Mouse (Mus musculus) testis, postnatal 14 days (tissue): ENCODE data around the gene Lgr5.
A peak's percentile ranks its signal among the peaks of the same experiment; 100 is the strongest.

Source experiments
- DNase-seq: peaks from one replicate; pipeline ENCODE4 v3.0.0; 2021; ENCODE audit warnings: low spot score

Lgr5 gene

GRCm38 (mm10) chr10:115587301-115587969, at the start of gene Lgr5:
Gene Lgr5, minus strand, starts transcription at chr10:115587780.
- peak; percentile 46 for DNase-seq

DNA sequence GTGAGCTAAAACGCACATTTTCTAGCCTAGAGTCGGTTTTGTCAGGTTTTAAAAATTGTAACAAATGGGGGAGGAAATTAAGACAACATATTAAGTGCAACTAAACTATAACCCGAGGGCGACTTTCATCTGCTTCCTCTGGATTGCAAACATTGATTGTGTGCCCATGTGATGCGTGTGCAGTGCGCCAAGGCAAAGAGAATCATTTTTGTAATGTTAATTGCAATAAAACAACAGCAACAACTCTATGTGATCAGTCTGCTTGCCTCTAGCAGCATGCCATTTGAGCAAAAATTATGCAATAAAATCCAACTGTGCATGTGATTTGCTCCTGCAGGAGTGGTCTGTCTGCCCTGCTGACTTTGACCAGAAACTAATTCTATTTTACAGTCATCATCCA, 39.1 kb upstream of the Lgr5 start:
- DNase-seq = no peak

- no peak for DNase-seq
These were observed 37.4 kb upstream of the Lgr5 start for GRCm38 (mm10) chr10:115624957-115625356.

- peak; percentile 22 for DNase-seq
These were observed 36.5 kb upstream of the Lgr5 start for GRCm38 (mm10) chr10:115623956-115624671.

GRCm38 (mm10) chr10:115623481-115623880, 35.9 kb upstream of the Lgr5 start:
- DNase-seq = no peak

DNA sequence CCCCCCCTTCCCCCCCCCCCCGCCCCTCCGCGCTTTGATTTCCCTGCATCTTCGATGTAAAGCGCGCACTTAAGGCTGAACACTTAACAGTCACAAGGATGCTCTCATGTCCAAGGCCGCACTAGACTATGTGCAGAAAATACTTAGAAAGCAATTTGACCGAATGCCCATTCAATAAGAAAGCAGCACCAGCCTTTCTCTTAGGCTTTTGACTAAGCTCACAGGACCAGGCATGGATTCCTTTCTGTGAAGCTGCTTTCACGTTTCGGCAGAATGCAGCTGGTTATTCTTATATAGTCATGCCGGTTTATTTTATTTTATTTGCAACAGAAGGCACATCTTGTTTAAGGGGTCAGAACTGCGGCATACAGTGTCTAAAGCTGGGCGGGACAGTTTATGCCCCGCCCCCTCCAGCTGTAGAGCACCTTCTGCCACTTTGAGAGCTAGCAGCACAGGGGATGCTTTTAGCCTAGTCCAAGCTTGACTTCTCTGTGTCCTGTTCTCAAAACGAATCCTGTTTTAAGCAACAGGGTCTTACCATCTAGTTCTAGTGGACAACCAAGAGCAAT, 30.8 kb upstream of the Lgr5 start:
- DNase-seq = no peak

- DNase-seq = peak; percentile 8
These were observed 30.1 kb upstream of the Lgr5 start for GRCm38 (mm10) chr10:115617456-115618287.

DNA sequence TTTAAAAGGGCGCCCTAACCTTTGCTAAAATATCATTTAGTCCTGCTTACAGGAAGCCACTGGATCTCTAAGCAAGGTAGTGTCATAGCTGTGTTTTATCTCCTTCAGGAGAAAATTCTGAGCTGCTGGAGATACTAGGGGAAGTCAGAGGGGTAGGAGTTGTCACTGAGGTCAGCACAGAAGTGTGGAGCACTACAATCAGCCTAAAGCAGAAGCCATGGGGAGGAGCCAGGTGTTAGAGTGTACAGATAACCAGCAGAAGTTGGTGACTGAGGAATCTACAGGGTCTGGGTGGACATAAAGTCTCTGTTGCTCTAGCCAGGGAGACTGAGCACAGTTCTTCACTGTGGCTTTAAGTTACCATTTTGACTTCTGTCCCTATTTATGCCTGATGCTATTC, 8.2 kb upstream of the Lgr5 start:
- DNase-seq = no peak

DNA sequence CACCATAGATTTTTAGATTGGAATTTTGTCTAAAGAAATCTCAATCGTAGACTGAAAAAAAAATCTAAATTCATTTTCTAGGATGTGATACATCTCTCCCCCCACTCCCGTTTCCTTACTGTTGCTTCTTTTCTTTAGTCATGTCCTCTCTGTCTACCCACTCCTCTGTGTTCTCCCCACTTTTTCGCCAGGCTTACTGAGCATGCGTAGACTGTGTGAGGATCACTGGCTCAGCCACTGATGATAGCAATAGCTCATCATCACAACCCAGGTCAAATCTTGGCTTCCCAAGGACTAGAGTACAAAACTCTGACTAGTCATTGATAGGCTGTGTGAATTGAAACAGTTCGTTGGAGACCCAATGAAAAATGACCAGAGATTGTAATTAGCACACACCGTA, 6.1 kb upstream of the Lgr5 start:
- no peak for DNase-seq

- peak; percentile 23 for DNase-seq
These were observed 5.6 kb upstream of the Lgr5 start for GRCm38 (mm10) chr10:115593221-115593620.

- DNase-seq = no peak
These were observed 399 bp upstream of the Lgr5 start for GRCm38 (mm10) chr10:115587979-115588378.

DNA sequence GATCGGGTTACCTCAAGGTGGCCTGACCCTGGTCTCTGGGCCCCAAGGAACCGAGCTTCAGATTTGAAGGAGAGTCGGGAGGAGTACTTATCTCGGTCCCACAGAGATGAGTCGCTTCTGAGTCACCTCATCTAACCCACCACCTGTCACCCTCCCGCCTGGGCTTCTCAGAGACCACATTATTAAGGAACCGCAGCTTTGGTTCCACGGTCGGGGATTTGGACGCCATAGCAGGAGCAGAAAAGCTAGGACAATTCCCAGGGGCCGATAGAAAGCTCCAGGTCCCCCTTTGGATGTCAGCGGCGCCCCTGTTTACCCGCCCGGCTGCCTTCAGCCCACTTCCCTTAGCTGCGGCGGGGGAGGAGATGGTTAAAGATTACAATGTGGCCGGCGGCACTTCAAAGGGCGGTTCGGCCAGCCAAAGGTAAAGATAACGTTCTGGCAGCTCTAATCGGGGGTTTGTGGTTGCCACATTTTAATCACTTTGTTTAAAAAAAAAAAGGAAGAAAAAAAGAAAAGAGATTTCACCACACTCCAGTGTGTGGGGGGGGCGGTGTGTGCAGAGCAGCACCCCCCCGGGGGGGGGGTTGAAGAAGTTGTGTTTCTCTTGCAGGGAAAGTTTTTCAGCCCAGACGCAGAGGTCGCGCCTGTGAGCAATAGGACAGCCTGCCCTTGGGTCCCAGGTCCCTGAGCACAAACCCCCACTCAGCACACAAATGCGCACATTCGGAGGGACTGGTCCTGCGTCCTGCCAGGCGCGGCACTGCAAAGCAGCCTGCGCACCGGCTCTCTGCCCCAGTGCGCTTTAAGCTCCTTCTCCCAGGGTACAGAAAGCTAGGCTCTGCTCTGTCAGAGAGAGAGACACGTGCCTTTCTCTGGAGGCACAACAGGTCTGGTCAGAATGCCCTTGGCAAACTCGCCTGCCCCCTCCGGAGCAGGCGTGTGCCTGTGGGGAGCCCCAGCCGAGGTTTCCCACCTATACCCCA, 1.0 kb downstream of the Lgr5 start:
- DNase-seq = peak; percentile 83

DNA sequence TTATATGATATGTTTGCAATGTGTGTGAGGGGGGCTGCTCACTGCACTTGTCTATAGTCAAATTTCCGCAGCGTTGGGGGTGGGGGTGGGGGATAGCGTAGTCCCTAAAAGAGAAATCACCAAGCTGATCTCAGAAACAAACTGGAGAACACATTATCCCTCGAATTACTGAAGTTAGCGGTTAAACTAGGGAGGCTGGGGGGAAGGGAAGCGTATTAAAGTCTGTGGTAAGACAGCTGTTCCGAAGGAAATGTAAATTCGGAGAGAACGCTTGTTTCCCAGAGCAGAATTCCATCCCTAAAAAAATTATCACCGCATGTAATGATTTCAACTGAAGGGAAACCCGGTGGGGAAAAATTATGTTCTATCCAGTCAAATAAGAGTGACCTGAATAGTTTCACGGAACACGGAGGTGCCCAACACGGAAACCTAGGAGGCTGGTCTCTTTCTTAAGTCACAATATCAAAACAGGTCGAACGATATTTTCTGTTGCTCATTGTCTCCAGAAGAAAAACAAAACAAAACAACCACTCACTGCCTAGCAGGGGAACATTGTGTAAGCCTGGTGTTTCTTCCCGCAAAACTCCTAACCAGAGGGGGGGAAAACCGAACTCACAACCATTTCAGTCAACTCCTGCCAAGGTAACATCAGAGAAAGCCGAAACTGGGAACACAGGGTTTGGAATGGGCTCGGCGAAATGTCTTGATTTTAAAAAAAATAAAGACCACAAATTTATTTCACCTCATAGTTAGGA, 1.9 kb downstream of the Lgr5 start:
- DNase-seq = no peak

DNA sequence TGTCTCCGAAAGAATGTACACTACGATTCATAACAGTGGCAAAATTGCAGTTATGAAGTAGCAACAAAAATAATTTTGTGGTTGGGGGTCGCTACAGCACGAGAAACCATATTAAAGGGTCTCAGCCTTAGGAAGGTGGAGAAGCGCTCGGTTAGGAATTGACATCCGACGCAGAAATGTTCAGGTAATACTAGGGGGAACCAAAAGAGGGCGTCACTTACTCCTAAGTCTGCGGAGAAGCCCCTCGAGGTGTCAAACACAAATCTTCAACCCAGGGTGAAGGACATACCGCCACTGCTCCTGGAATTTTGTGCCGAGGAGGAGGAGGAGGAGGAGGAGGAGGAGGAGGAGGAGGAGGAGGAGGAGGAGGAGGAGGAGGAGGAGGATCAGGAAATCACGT, 2.9 kb downstream of the Lgr5 start:
- no peak for DNase-seq

- no peak for DNase-seq
These were observed 4.5 kb downstream of the Lgr5 start for GRCm38 (mm10) chr10:115583071-115583470.

- DNase-seq = no peak
These were observed 5.6 kb downstream of the Lgr5 start for GRCm38 (mm10) chr10:115581971-115582370.

DNA sequence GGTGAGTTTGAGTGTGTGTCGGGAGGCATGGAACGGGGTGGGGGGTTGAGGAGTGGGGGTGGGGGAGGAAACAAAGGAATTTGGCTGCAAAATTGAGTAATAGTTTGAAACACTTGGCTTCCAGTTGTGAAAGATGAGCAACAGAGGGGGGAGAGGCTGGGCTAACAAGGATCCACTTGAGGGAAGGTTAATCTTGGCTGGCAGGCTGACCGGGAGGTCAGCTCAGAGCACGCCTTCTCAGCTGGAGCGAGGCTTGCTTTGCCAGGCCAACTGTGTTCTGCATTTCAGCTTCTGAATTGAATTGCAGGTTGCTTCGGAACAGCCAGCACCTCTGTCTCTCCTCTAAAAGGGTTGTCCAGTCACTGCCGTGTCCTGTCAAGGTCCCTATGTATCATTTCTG, 8.1 kb downstream of the Lgr5 start:
- DNase-seq = no peak

DNA sequence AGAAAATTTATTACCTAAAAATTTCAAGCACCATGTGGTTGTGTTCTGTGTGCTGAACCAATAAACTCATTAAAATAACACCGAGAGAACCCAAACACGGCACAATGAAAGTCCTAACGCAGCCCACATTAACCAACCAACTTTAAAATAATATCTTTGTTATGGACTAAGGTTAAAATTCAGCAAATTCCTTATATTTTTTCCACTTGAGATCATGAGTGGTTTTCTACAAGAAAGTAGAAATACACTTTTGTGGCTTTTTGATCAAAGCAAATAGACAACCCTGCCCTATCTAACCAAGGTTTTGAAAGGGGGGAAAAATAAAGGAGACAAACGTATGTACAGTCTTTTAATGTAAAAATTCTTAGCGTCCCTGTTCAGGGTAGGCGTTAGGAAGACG, 8.5 kb downstream of the Lgr5 start:
- no peak for DNase-seq

- DNase-seq = no peak
These were observed 15.7 kb downstream of the Lgr5 start for GRCm38 (mm10) chr10:115571734-115572440.

DNA sequence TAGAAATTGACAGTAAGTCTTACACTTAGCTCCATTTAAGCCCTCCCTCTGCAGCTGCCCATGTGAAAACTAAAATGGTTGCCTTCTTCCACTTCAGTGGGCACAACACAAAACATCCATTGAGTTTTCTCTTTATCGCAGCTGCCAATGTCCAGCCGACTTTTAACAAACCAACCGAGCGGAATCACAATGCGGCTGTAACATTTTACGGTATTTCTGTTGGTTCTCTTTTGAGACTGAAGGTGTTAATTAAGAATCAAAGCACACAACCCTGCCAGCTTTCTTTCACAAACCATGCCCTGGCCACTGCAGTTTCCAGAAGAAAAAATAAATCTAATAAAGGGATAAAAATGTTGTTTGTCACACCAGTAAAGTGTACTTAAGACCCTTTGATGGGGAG, 16.3 kb downstream of the Lgr5 start:
- DNase-seq = no peak
